ENCODE assay signal across 22 mouse cellular contexts in genomic region chr9:31841108-31841815, GRCm38 (mm10).
DNase-seq lines count a peak whose midpoint lies in the region; ATAC-seq and TF ChIP-seq lines count a peak whose summit lies in the region.
"Had no signal": no experiment of that assay in that cellular context is flagged by ENCODE, and none has a peak within 500 bp of the region (broad histone marks: within the 10 kb centered on the region; RNA-seq: fewer than 3 reads in every experiment).

No protein-coding gene starts in this region.

- WGBS in intestine, embryonic 14.5 days: 70% methylated on average over 10 of the region's 10 CpGs
- 76% methylated on average over 10 of the region's 10 CpGs for WGBS in intestine, postnatal 0 days
- 33% methylated on average over 10 of the region's 10 CpGs for WGBS in thymus, adult 2 months

- intact Hi-C loops in left cerebral cortex, postnatal 10 days (cut with DNase I): no loop called here
- intact Hi-C loops in gastrocnemius, adult 2 months (cut with DNase I): no loop called here
- intact Hi-C loops in left cerebral cortex, postnatal 36 days (cut with DNase I): no loop called here

- no peak overlapping the region for H3K4me2 ChIP-seq in intestine, embryonic 14.5 days (ENCODE audit: low read length)
- no peak overlapping the region for H3K4me2 ChIP-seq in intestine, postnatal 0 days (replicated peaks; ENCODE audit: low read depth)
- H3K4me2 ChIP-seq: embryonic facial prominence, embryonic 15.5 days; heart, embryonic 13.5 days; liver, embryonic 13.5 days; neural tube, embryonic 15.5 days had no signal

- no peak overlapping the region for H3K27ac ChIP-seq in intestine, embryonic 14.5 days (ENCODE audit: low read depth)
- no peak overlapping the region for H3K27ac ChIP-seq in intestine, postnatal 0 days (ENCODE audit: low read depth, low read length)
- H3K27ac ChIP-seq in thymus, adult 2 months (ENCODE audit: control insufficient read depth, insufficient read depth, low read length): no peak overlapping the region
- H3K27ac ChIP-seq in gastrocnemius, adult 2 months: no peak overlapping the region
- H3K27ac ChIP-seq: embryonic facial prominence, embryonic 15.5 days; heart, embryonic 13.5 days; liver, embryonic 13.5 days; neural tube, embryonic 15.5 days had no signal

- no peak for TF ChIP-seq CTCF in intestine, postnatal 0 days (IDR thresholded peaks at IDR 0.05; ENCODE audit: low read depth)
- TF ChIP-seq CTCF in thymus, adult 2 months (IDR thresholded peaks at IDR 0.05; ENCODE audit: borderline replicate concordance, control insufficient read depth, extremely low read depth, insufficient read depth, low read length, poor library complexity): no peak
- TF ChIP-seq CTCF in gastrocnemius, adult 2 months (IDR thresholded peaks at IDR 0.05): no peak

- no peaks in the 10 kb centered on the region for H3K36me3 ChIP-seq in intestine, embryonic 14.5 days (ENCODE audit: control insufficient read depth, insufficient read depth, low read length)
- no peaks in the 10 kb centered on the region for H3K36me3 ChIP-seq in intestine, postnatal 0 days (ENCODE audit: control insufficient read depth, insufficient read depth)
- H3K36me3 ChIP-seq in thymus, adult 2 months (ENCODE audit: control insufficient read depth, insufficient read depth, low read length): no peaks in the 10 kb centered on the region
- H3K36me3 ChIP-seq: embryonic facial prominence, embryonic 15.5 days; heart, embryonic 13.5 days; liver, embryonic 13.5 days; neural tube, embryonic 15.5 days had no signal

- peak; percentile 46 for DNase-seq in intestine, embryonic 14.5 days (ENCODE audit: low spot score)
- DNase-seq in thymus, adult 2 months: peak; percentile 31
- DNase-seq in thymus, adult 18-20 months: no peak
- DNase-seq in left cerebral cortex, postnatal 10 days (ENCODE audit: extremely low spot score in 1 of 2, low spot score in 2 of 2): no peak
- no peak for DNase-seq in gastrocnemius, adult 2 months
- no peak for DNase-seq in left cerebral cortex, postnatal 36 days (ENCODE audit: low spot score in 2 of 2)
- DNase-seq: adrenal gland, postnatal 14 days; cerebellum, adult 2 months; gastrocnemius, postnatal 14 days; heart, postnatal 36 days; kidney, adult 18-20 months; left cerebral cortex, postnatal 4 days; liver, embryonic 13.5 days had no signal

- no peaks in the 10 kb centered on the region for H3K27me3 ChIP-seq in intestine, embryonic 14.5 days (replicated peaks; ENCODE audit: control insufficient read depth, insufficient read depth, low read length)
- H3K27me3 ChIP-seq in intestine, postnatal 0 days (replicated peaks; ENCODE audit: control insufficient read depth, insufficient read depth, low read length): no peaks in the 10 kb centered on the region
- no peaks in the 10 kb centered on the region for H3K27me3 ChIP-seq in thymus, adult 2 months (ENCODE audit: control insufficient read depth, insufficient read depth, low read length)
- H3K27me3 ChIP-seq: embryonic facial prominence, embryonic 15.5 days; heart, embryonic 13.5 days; liver, embryonic 13.5 days; neural tube, embryonic 15.5 days; Patski had no signal

- no peaks in the 10 kb centered on the region for H3K9me3 ChIP-seq in intestine, embryonic 14.5 days (ENCODE audit: control insufficient read depth, low read length)
- H3K9me3 ChIP-seq in intestine, postnatal 0 days (ENCODE audit: control insufficient read depth): no peaks in the 10 kb centered on the region
- H3K9me3 ChIP-seq: embryonic facial prominence, embryonic 15.5 days; heart, embryonic 13.5 days; liver, embryonic 13.5 days; neural tube, embryonic 15.5 days had no signal

- 0 out of 2 replicates have a peak, but pooled peaks cover 3% of the 10 kb centered on the region for H3K4me1 ChIP-seq in intestine, embryonic 14.5 days (replicated peaks; ENCODE audit: control insufficient read depth, insufficient read depth, low read length)
- H3K4me1 ChIP-seq in intestine, postnatal 0 days (replicated peaks; ENCODE audit: control insufficient read depth, insufficient read depth, low read length): peaks cover 9% of the 10 kb centered on the region
- H3K4me1 ChIP-seq in thymus, adult 2 months (replicated peaks; ENCODE audit: control insufficient read depth, insufficient read depth, low read length): no peaks in the 10 kb centered on the region
- H3K4me1 ChIP-seq: liver, embryonic 13.5 days; neural tube, embryonic 15.5 days had no signal

- no peak overlapping the region for H3K4me3 ChIP-seq in intestine, embryonic 14.5 days (ENCODE audit: low read depth, low read length)
- H3K4me3 ChIP-seq in intestine, postnatal 0 days (ENCODE audit: low read depth, low read length): no peak overlapping the region
- H3K4me3 ChIP-seq in thymus, adult 2 months (ENCODE audit: control insufficient read depth, insufficient read depth, low read length): no peak overlapping the region
- no peak overlapping the region for H3K4me3 ChIP-seq in gastrocnemius, adult 2 months
- H3K4me3 ChIP-seq: embryonic facial prominence, embryonic 15.5 days; heart, embryonic 13.5 days; liver, embryonic 13.5 days; myocyte; neural tube, embryonic 15.5 days had no signal

- TF ChIP-seq POLR2A in thymus, adult 2 months (IDR thresholded peaks at IDR 0.05; ENCODE audit: control insufficient read depth, extremely low read depth, insufficient read depth, low read length, poor library complexity): no peak

- no peak for ATAC-seq in intestine, embryonic 14.5 days (replicated peaks; ENCODE audit: low FRiP score, low TSS enrichment, low read depth)
- no peak for ATAC-seq in intestine, postnatal 0 days
- peak; percentile 92 for ATAC-seq in megakaryocyte progenitor cell, adult 5-6 weeks (replicated peaks; ENCODE audit: poor library complexity)
- ATAC-seq: activated CD4-positive, CD25-positive, alpha-beta regulatory T cell, adult 4 months; hindbrain, embryonic 16.5 days; Patski had no signal

- H3K9ac ChIP-seq in intestine, embryonic 14.5 days (ENCODE audit: low read length): no peak overlapping the region
- H3K9ac ChIP-seq in intestine, postnatal 0 days (ENCODE audit: low read depth, low read length): no peak overlapping the region
- H3K9ac ChIP-seq: embryonic facial prominence, embryonic 15.5 days; heart, embryonic 13.5 days; liver, embryonic 13.5 days; neural tube, embryonic 15.5 days had no signal

Comparison
In these comparisons a context has a peak if more than half of its experiments do, and no peak if none do; other contexts are left out.
1. DNase-seq: peak in intestine, embryonic 14.5 days (single experiment) and thymus, adult 2 months (single experiment); none in thymus, adult 18-20 months (0 of 2), left cerebral cortex, postnatal 10 days (0 of 2), gastrocnemius, adult 2 months (single experiment) and left cerebral cortex, postnatal 36 days (0 of 2).